8 mouse cellular contexts compared by ENCODE assay signal in genomic region chr11:30237960-30238359, GRCm38 (mm10). TPM values are rescaled to one million over a fixed set of nuclear protein-coding genes. Genes with fewer than 3 reads are reported as not detected.
DNase-seq lines count a peak whose midpoint lies in the region; ATAC-seq and TF ChIP-seq lines count a peak whose summit lies in the region.

No protein-coding gene starts in this region.

- CTCF ChIA-PET in Patski (lab: Charles Lee): interaction anchor here (0.7 to 2.6 kb wide), 12 partner anchors 8 to 113 kb away, joined by 3 to 8 read pairs (median 4); no protein-coding TSS in a partner anchor

- H3K27me3 ChIP-seq in Patski: no peaks in the 10 kb centered on the region

- in situ Hi-C loops in Patski (cut with MboI; ENCODE audit: low pct_unique_long_range_greater_than_20kb): loop anchor here (5.0 kb wide), 1 partner anchor 419 kb away; no protein-coding TSS in a partner anchor

- intact Hi-C loops in gastrocnemius, adult 2 months (cut with DNase I): loop anchor here (1.0 kb wide), 1 partner anchor 419 kb away; no protein-coding TSS in a partner anchor
- intact Hi-C loops in gastrocnemius, postnatal 36 days (cut with DNase I): no loop called here

- no peak overlapping the region for H3K4me3 ChIP-seq in gastrocnemius, adult 2 months

- peak; percentile 55 for DNase-seq in gastrocnemius, adult 2 months
- DNase-seq in gastrocnemius, postnatal 36 days: no peak
- DNase-seq in 3T3-L1 (ENCODE audit: low read depth, low spot score) (peak; percentile 39), Patski (ENCODE audit: low read depth, low spot score) (no peak)
- DNase-seq in kidney, postnatal 10 days: peak; percentile 60
- no peak for DNase-seq in urinary bladder, adult 2 months (ENCODE audit: low spot score)
- no peak for DNase-seq in frontal cortex, postnatal 36 days (ENCODE audit: low spot score in 2 of 2)
- DNase-seq in layer of hippocampus, adult 9-10 months (ENCODE audit: low spot score): no peak

- no peak for ATAC-seq in Patski

- TF ChIP-seq CTCF in gastrocnemius, adult 2 months (IDR thresholded peaks at IDR 0.05): peak; percentile 83
- TF ChIP-seq CTCF in Patski (IDR thresholded peaks at IDR 0.05): peak; percentile 80

- H3K27ac ChIP-seq in gastrocnemius, adult 2 months: peak overlapping the region; percentile 16; the same call in 1 of the 2 replicates

- POLR2A ChIA-PET in Patski (lab: Charles Lee): no interaction called here

RNA-seq across cellular contexts. Expression of gene Sptbn1, which starts 30.0 kb away (rescaled TPM):
- total RNA-seq in gastrocnemius, adult 2 months (2021): 100 to 1,000 TPM; 112 to 141 TPM
- total RNA-seq in gastrocnemius, postnatal 36 days (2021): 100 to 1,000 TPM; 104 to 125 TPM
- 151 TPM for polyA plus RNA-seq in Patski (2021)
- polyA plus RNA-seq in urinary bladder, adult 2 months (2012; rRNA removed): 174 and 223 TPM in 2 replicates

Comparison
In these comparisons a context has a peak if more than half of its experiments do, and no peak if none do; other contexts are left out.
1. DNase-seq: peak in gastrocnemius, adult 2 months (single experiment), 3T3-L1 (single experiment) and kidney, postnatal 10 days (single experiment); none in gastrocnemius, postnatal 36 days (0 of 2), Patski (single experiment), urinary bladder, adult 2 months (single experiment), frontal cortex, postnatal 36 days (0 of 2) and layer of hippocampus, adult 9-10 months (single experiment).